Mouse (Mus musculus): Measurements from ENCODE around the gene Nol4l.

DNA sequence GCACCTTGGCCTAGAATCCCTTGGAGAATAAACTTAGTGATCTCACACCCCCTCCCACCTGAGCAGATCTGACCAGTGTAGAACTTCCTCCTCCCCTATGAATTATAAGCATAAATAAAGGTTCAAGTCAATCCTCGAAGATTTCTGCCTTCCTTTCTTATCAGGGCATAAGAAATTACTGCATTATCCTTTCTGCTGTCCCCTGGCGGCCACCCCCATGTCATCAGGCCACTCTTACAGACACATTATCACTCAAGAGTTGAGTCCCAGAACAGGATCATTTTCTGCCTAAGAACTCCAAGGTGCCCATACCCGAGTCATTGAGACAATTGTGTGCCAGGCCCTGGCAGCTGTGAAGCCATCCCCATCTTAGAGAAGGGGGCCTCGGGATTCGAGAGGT, 1.2 kb upstream of the Nol4l start:
- no peak for TF ChIP-seq EP300 (IDR thresholded peaks at IDR 0.05; ENCODE audit: insufficient read depth, low read depth, low read length)
- TF ChIP-seq CTCF (IDR thresholded peaks at IDR 0.05), result no peak
- TF ChIP-seq POLR2A (IDR thresholded peaks at IDR 0.05; ENCODE audit: insufficient read depth, low read depth, low read length), result no peak
